Mouse (Mus musculus): ENCODE measurements at regions not wholly inside any gene's neighbourhood (a gene's known extent, or its start where the extent isn't known, plus 50 kb on each side); places are given as distances from the start of the nearest gene placed in this dataset.

GRCm38 (mm10) chr1:52397460-52397859 lies 103.0 kb downstream of the Nab1 start:
- no peak for DNase-seq (ENCODE audit: low spot score)
- Histone ChIP-seq H3K4me3 (no peak overlapping the region), H3K4me1 (no peaks in the 10 kb centered on the region), H3K27ac (replicated peaks) (no peak overlapping the region), H3K9me3 (no peaks in the 10 kb centered on the region), H3K36me3 (replicated peaks) (no peaks in the 10 kb centered on the region), H3K27me3 (replicated peaks; ENCODE audit: low read depth, poor library complexity, severe bottlenecking) (no peaks in the 10 kb centered on the region)
- WGBS, result 73% methylated on average over 3 of the region's 3 CpGs

GRCm38 (mm10) chr1:52392933-52393332 lies 107.5 kb downstream of the Nab1 start:
- Histone ChIP-seq H3K27ac (replicated peaks) (no peak overlapping the region), H3K36me3 (replicated peaks) (no peaks in the 10 kb centered on the region), H3K4me3 (no peak overlapping the region), H3K9me3 (no peaks in the 10 kb centered on the region), H3K4me1 (no peaks in the 10 kb centered on the region), H3K27me3 (replicated peaks; ENCODE audit: low read depth, poor library complexity, severe bottlenecking) (no peaks in the 10 kb centered on the region)
- WGBS, result 49% methylated on average over 2 of the region's 2 CpGs
- no peak for DNase-seq (ENCODE audit: low spot score)

- WGBS, result 83% methylated on average over 6 of the region's 6 CpGs
- Histone ChIP-seq H3K36me3 (replicated peaks) (no peaks in the 10 kb centered on the region), H3K9me3 (no peaks in the 10 kb centered on the region), H3K4me3 (no peak overlapping the region), H3K27ac (replicated peaks) (no peak overlapping the region), H3K27me3 (replicated peaks; ENCODE audit: low read depth, poor library complexity, severe bottlenecking) (no peaks in the 10 kb centered on the region), H3K4me1 (no peaks in the 10 kb centered on the region)
- no peak for DNase-seq (ENCODE audit: low spot score)
Measured at GRCm38 (mm10) chr1:52388836-52389235, 111.6 kb downstream of the Nab1 start.

- Histone ChIP-seq H3K9me3 (no peaks in the 10 kb centered on the region), H3K4me3 (no peak overlapping the region), H3K36me3 (replicated peaks) (no peaks in the 10 kb centered on the region), H3K4me1 (no peaks in the 10 kb centered on the region), H3K27me3 (replicated peaks; ENCODE audit: low read depth, poor library complexity, severe bottlenecking) (no peaks in the 10 kb centered on the region), H3K27ac (replicated peaks) (no peak overlapping the region)
- no peak for DNase-seq (ENCODE audit: low spot score)
- WGBS, result 79% methylated on average over 6 of the region's 6 CpGs
Measured at GRCm38 (mm10) chr1:52388118-52388517, 112.4 kb downstream of the Nab1 start.

- no peaks in the 10 kb centered on the region for H3K27me3 ChIP-seq (replicated peaks; ENCODE audit: low read depth, poor library complexity, severe bottlenecking)
- no peaks in the 10 kb centered on the region for H3K9me3 ChIP-seq
- no peak for DNase-seq (ENCODE audit: low spot score)
- no peak overlapping the region for H3K27ac ChIP-seq (replicated peaks)
- no peaks in the 10 kb centered on the region for H3K4me1 ChIP-seq
- WGBS, result 88% methylated on average over 3 of the region's 3 CpGs
- no peaks in the 10 kb centered on the region for H3K36me3 ChIP-seq (replicated peaks)
- H3K4me3 ChIP-seq, result no peak overlapping the region
Measured at GRCm38 (mm10) chr1:52387062-52387461, 113.4 kb downstream of the Nab1 start.

GRCm38 (mm10) chr1:52375320-52375719 lies 125.2 kb downstream of the Nab1 start:
- no peak for DNase-seq (ENCODE audit: low spot score)
- H3K27me3 ChIP-seq (replicated peaks; ENCODE audit: low read depth, poor library complexity, severe bottlenecking), result no peaks in the 10 kb centered on the region
- H3K9me3 ChIP-seq, result no peaks in the 10 kb centered on the region
- no peak overlapping the region for H3K27ac ChIP-seq (replicated peaks)
- H3K4me1 ChIP-seq, result no peaks in the 10 kb centered on the region
- 79% methylated on average over 6 of the region's 6 CpGs for WGBS
- H3K36me3 ChIP-seq (replicated peaks), result no peaks in the 10 kb centered on the region
- H3K4me3 ChIP-seq, result no peak overlapping the region

GRCm38 (mm10) chr1:52374666-52375065 lies 125.8 kb downstream of the Nab1 start:
- Histone ChIP-seq H3K4me3 (no peak overlapping the region), H3K27ac (replicated peaks) (no peak overlapping the region), H3K36me3 (replicated peaks) (no peaks in the 10 kb centered on the region), H3K4me1 (no peaks in the 10 kb centered on the region), H3K9me3 (no peaks in the 10 kb centered on the region), H3K27me3 (replicated peaks; ENCODE audit: low read depth, poor library complexity, severe bottlenecking) (no peaks in the 10 kb centered on the region)
- WGBS, result 85% methylated on average over 2 of the region's 2 CpGs
- DNase-seq (ENCODE audit: low spot score), result no peak

- H3K36me3 ChIP-seq (replicated peaks), result no peaks in the 10 kb centered on the region
- H3K4me1 ChIP-seq, result no peaks in the 10 kb centered on the region
- H3K4me3 ChIP-seq, result no peak overlapping the region
- 84% methylated on average over 2 of the region's 2 CpGs for WGBS
- no peaks in the 10 kb centered on the region for H3K9me3 ChIP-seq
- no peak for DNase-seq (ENCODE audit: low spot score)
- H3K27ac ChIP-seq (replicated peaks), result no peak overlapping the region
- H3K27me3 ChIP-seq (replicated peaks; ENCODE audit: low read depth, poor library complexity, severe bottlenecking), result no peaks in the 10 kb centered on the region
Measured at GRCm38 (mm10) chr1:52373817-52374216, 126.7 kb downstream of the Nab1 start.

GRCm38 (mm10) chr1:52366386-52366785 lies 133.4 kb upstream of the Gls start:
- WGBS, result 88% methylated on average over 7 of the region's 7 CpGs
- no peaks in the 10 kb centered on the region for H3K4me1 ChIP-seq
- no peaks in the 10 kb centered on the region for H3K36me3 ChIP-seq (replicated peaks)
- no peaks in the 10 kb centered on the region for H3K9me3 ChIP-seq
- no peak for DNase-seq (ENCODE audit: low spot score)
- no peak overlapping the region for H3K27ac ChIP-seq (replicated peaks)
- H3K4me3 ChIP-seq, result no peak overlapping the region
- no peaks in the 10 kb centered on the region for H3K27me3 ChIP-seq (replicated peaks; ENCODE audit: low read depth, poor library complexity, severe bottlenecking)

GRCm38 (mm10) chr1:52363625-52364024 lies 130.6 kb upstream of the Gls start:
- no peak for DNase-seq (ENCODE audit: low spot score)
- H3K9me3 ChIP-seq, result no peaks in the 10 kb centered on the region
- no peak overlapping the region for H3K27ac ChIP-seq (replicated peaks)
- no peaks in the 10 kb centered on the region for H3K36me3 ChIP-seq (replicated peaks)
- no peak overlapping the region for H3K4me3 ChIP-seq
- H3K27me3 ChIP-seq (replicated peaks; ENCODE audit: low read depth, poor library complexity, severe bottlenecking), result no peaks in the 10 kb centered on the region
- 88% methylated on average over 3 of the region's 3 CpGs for WGBS
- H3K4me1 ChIP-seq, result no peaks in the 10 kb centered on the region

GRCm38 (mm10) chr1:52362976-52363375 lies 129.9 kb upstream of the Gls start:
- Histone ChIP-seq H3K9me3 (no peaks in the 10 kb centered on the region), H3K4me3 (no peak overlapping the region), H3K4me1 (no peaks in the 10 kb centered on the region), H3K27me3 (replicated peaks; ENCODE audit: low read depth, poor library complexity, severe bottlenecking) (no peaks in the 10 kb centered on the region), H3K36me3 (replicated peaks) (no peaks in the 10 kb centered on the region), H3K27ac (replicated peaks) (no peak overlapping the region)
- DNase-seq (ENCODE audit: low spot score), result no peak

- no peaks in the 10 kb centered on the region for H3K4me1 ChIP-seq
- no peak overlapping the region for H3K27ac ChIP-seq (replicated peaks)
- no peak for DNase-seq (ENCODE audit: low spot score)
- no peaks in the 10 kb centered on the region for H3K27me3 ChIP-seq (replicated peaks; ENCODE audit: low read depth, poor library complexity, severe bottlenecking)
- H3K9me3 ChIP-seq, result no peaks in the 10 kb centered on the region
- H3K36me3 ChIP-seq (replicated peaks), result no peaks in the 10 kb centered on the region
- no peak overlapping the region for H3K4me3 ChIP-seq
- 90% methylated on average over 6 of the region's 6 CpGs for WGBS
Measured at GRCm38 (mm10) chr1:52354041-52354582, 121.1 kb upstream of the Gls start.

- Histone ChIP-seq H3K36me3 (replicated peaks) (no peaks in the 10 kb centered on the region), H3K27me3 (replicated peaks; ENCODE audit: low read depth, poor library complexity, severe bottlenecking) (no peaks in the 10 kb centered on the region), H3K4me3 (no peak overlapping the region), H3K4me1 (no peaks in the 10 kb centered on the region), H3K27ac (replicated peaks) (no peak overlapping the region), H3K9me3 (no peaks in the 10 kb centered on the region)
- no peak for DNase-seq (ENCODE audit: low spot score)
- WGBS, result 81% methylated on average over 2 of the region's 2 CpGs
Measured at GRCm38 (mm10) chr1:52342127-52342526, 109.1 kb upstream of the Gls start.

- WGBS, result 80% methylated on average over 3 of the region's 3 CpGs
Measured at GRCm38 (mm10) chr1:52338704-52339103, 105.7 kb upstream of the Gls start.

More at GRCm38 (mm10) chr1:52338704-52339103, 105.7 kb upstream of the Gls start:
- Histone ChIP-seq H3K36me3 (replicated peaks) (no peaks in the 10 kb centered on the region), H3K27ac (replicated peaks) (no peak overlapping the region), H3K27me3 (replicated peaks; ENCODE audit: low read depth, poor library complexity, severe bottlenecking) (no peaks in the 10 kb centered on the region), H3K4me3 (no peak overlapping the region), H3K9me3 (no peaks in the 10 kb centered on the region), H3K4me1 (no peaks in the 10 kb centered on the region)
- DNase-seq (ENCODE audit: low spot score), result no peak
